Mouse (Mus musculus): ENCODE results near the gene Zbed6. TPM values are rescaled to one million over a fixed set of nuclear protein-coding genes. Genes with fewer than 3 reads are reported as not detected.

Gene Zbed6
- total RNA-seq (2023): 10 to 100 TPM; 12.6 to 13.8 TPM

DNA sequence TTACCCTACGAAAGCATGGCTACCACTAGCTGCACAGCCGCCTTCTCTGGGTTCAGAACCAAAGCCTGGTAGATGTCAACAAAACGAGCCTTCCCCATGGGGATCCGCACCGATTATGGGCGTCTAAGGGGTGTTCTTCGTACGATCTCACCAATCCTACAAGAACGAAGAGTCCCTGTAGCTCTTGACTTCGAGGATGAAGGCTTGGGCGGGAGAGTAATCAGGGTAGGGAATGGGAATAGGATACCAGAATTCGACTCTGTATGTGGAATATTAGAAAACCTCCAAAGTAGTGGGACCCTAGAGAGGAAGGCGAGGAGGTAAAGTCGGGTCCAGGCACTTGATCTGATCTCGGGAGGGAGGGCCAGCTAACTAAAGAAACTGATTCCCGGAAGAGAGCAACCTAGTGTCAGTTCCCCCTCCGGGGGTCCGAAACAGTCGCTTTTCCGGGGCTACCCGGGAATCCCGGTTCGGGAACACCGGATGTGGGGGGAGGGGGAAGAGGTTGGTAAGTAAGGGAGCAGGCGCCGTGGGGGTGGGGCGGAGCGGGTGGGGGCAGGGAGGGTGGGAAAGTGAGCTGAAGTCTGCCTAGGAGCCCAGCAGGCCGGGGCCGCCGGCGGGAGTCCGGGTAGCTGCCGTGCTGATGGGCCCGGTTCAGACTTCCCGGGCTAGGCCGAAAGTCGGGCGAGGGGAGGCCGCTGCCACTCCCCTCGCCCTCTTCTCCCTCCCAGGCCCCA is at the start of gene Zbed6:
TSS of gene Zbed6 (minus strand) at position 420 of the 737 bp plus-strand sequence.

DNA sequence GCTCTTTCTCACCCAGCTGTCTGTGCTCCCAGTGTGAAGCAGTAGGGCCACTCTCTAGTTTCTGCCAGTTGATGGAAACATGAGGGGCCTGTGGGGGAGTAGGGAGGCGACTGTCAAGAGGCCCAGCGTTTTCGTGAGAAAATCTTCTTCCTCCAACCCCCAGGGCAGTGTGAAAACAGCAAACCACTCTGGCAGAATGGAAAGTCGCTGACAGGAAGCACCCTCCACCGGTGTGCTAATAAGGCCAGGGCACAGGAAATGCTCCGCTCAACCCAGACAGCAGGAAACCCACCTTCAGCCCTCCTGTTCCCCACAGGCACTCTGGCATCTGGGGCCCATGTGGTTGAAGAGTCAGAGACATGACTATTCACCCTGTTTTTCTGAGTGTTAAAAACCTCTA is 29.2 kb upstream of the Zbed6 start, which contains the start of gene Lax1:
TSS of gene Lax1 (minus strand) at position 212 of the 400 bp plus-strand sequence.

DNA sequence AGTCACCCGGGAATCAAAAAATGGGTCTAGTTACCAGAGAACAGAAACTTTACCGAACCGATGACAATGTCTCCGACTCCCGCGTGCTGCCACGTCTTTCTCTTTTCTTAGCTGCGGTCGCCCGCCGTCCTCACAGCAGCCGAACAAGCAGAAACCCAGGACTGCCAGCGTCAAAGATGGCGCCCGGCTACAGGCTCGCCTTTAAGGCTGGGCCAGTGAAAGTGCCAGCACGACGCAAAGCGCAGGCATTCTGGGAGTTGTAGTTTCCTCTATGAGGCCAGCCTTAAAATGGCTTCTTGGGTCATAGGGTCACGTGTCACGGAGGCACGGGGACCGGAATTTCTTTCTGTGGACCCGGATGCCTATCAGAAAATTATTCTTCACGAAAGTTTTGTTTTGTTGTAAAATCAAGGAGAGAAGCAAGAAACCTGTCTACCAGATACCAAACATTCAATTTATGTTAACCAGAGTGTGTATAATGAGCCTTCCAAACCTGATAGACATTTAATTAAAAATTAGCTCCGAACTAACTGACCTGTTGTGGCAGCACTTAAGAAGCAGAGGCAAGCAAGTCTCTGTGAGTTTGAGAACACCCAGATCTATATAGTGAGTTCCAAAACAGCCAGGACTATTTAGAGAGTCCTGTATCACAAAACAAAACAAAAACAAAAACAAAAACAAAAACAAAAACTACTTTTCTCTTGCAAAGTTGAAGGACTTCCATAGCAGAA is 683 bp upstream of the Zbed6 start, which contains the start of gene Gm38394:
TSS of gene Gm38394 (minus strand) at position 116 of the 731 bp plus-strand sequence.

DNA sequence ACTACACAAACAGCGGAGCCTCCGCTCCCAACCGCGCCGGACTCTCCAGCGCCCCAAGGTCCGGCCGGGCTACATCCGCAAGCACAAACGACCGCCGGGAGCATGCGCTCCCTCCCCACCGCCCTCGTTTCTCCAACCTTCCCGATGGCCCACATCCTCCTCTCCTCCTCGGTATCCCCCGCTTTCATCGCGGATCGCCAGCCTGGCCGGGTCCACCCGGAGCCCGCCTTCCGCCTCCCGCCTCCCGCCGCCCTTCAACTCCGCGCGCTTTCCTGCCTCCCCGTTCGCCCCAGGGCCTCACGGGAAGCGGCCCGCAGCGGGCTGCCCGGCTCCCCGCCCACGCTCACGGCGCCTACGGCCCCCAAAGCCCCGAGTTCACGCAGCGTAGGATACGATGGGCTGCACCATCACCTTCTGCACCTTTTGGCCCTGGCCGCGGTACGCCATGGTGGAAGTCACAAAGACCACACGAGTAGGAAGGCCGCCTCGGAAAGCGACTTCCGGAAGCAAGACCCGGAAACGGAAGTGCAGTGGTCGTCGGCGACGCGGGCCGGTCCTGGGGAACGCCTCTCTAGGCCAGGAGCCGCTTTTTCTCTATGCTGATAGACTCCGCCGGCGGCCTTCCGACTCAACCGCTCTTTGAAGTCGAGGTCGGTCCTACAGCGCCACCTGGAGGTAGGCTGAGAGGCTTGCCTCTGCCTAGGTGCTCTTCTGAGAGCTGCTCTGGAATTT is 50.7 kb downstream of the Zbed6 start, which contains the start of gene Snrpe:
TSS of gene Snrpe (minus strand) at position 521 of the 732 bp plus-strand sequence.

Other genes with a start within 250 kb of the Zbed6 start
- 1 to 10 TPM; 7.0 to 7.4 TPM for gene Sox13, start 236.5 kb downstream of the Zbed6 start, total RNA-seq (2023)
- gene Snrpe, start 50.6 kb downstream of the Zbed6 start, total RNA-seq (2023): 100 to 1,000 TPM in 1 of 2 experiments, 10 to 100 TPM in 1; 94.2 to 107 TPM
- 10 to 100 TPM; 17.2 to 23.2 TPM for gene Gm38394, start 433 bp upstream of the Zbed6 start, total RNA-seq (2023)
- gene Lax1, start 29.2 kb upstream of the Zbed6 start, total RNA-seq (2023): under 1 TPM; 0.90 to 0.99 TPM
- 10 to 100 TPM; 19.9 to 21.1 TPM for gene Atp2b4, start 140.2 kb upstream of the Zbed6 start, total RNA-seq (2023)
- gene Optc, start 247.1 kb upstream of the Zbed6 start, total RNA-seq (2023): not detected

All from neutrophil, adult 83 days (primary cell).